Mouse (Mus musculus) liver, postnatal 0 days (tissue): ENCODE data around the gene Tshb. TPM values are rescaled to one million over a fixed set of nuclear protein-coding genes. Genes with fewer than 3 reads are reported as not detected.

Experiments used
- ATAC-seq: fragments of 200-750 bp; cut with Nextera tagmentation; 2 replicates; pipeline ENCODE4 v1.8.0; 2017; ENCODE audit warnings: mild to moderate bottlenecking, moderate library complexity
- DNase-seq: peaks from one replicate; pipeline ENCODE4 v3.0.0-alpha.2; 2016
- H3K27ac ChIP-seq: fragments of 300-500 bp; sonication (generic); 2 replicates; pipeline ENCODE4 v1.5.1; 2014; ENCODE audit warnings: antibody characterized with exemption, moderate library complexity, mild to moderate bottlenecking, low read depth
- H3K27me3 ChIP-seq: fragments of 300-500 bp; sonication (generic); 2 replicates; pipeline ENCODE4 v1.6.1; 2014; ENCODE audit warnings: low read length, control low read depth, mixed read lengths; ENCODE audit not compliant: insufficient read depth
- H3K36me3 ChIP-seq: fragments of 300-500 bp; sonication (generic); replicated peaks from 2 replicates; pipeline ENCODE4 v1.6.1; 2014; ENCODE audit warnings: mild to moderate bottlenecking, control low read depth, low read length, moderate library complexity, mixed read lengths; ENCODE audit not compliant: insufficient read depth
- H3K4me1 ChIP-seq: fragments of 300-500 bp; sonication (generic); 2 replicates; pipeline ENCODE4 v1.6.1; 2014; ENCODE audit warnings: antibody characterized with exemption, mild to moderate bottlenecking, control low read depth; ENCODE audit not compliant: insufficient read depth
- H3K4me2 ChIP-seq: fragments of 300-500 bp; sonication (generic); 2 replicates; pipeline ENCODE4 v1.6.1; 2014; ENCODE audit warnings: low read depth, mild to moderate bottlenecking, low read length, moderate library complexity, mixed read lengths
- H3K4me3 ChIP-seq: fragments of 300-500 bp; sonication (generic); 2 replicates; pipeline ENCODE4 v1.5.1; 2014; ENCODE audit warnings: low read depth, low read length
- H3K9ac ChIP-seq: fragments of 300-500 bp; sonication (generic); replicated peaks from 2 replicates; pipeline ENCODE4 v1.6.1; 2014; ENCODE audit warnings: mild to moderate bottlenecking, moderate library complexity
- H3K9me3 ChIP-seq: fragments of 300-500 bp; sonication (generic); 2 replicates; pipeline ENCODE4 v1.6.1; 2016; ENCODE audit warnings: mild to moderate bottlenecking, control low read depth, low read length, mixed read lengths
- CTCF ChIP-seq: sonication (generic); IDR thresholded peaks from 2 replicates; pipeline ENCODE4 v1.5.1; 2016; ENCODE audit warnings: antibody characterized with exemption, low read depth
- EP300 ChIP-seq: IDR thresholded peaks from 2 replicates; pipeline ENCODE4 v1.6.1; 2016; ENCODE audit warnings: antibody characterized with exemption, low read depth, mild to moderate bottlenecking
- WGBS: fragments of 180-500 bp; shearing (Covaris S2); extraction: QIAGEN DNeasy Blood & Tissue Kit; methylation state at CpG from one replicate; pipeline ENCODE4 v1.1.7; 2014; ENCODE audit not compliant: insufficient replicate concordance; 5-methylcytosine and 5-hydroxymethylcytosine counted together
- polyA plus RNA-seq: library from polyadenylated mRNA; unstranded; fragments of >200 nt; fragmentation: Nextera tagmentation; extraction: Ambion mirVana; gene quantifications from 2 replicates; pipeline ENCODE4 v1.2.1, GENCODE M21; 2015

Gene Tshb
- polyA plus RNA-seq, 1 experiment from 2014 or later = not detected

DNA sequence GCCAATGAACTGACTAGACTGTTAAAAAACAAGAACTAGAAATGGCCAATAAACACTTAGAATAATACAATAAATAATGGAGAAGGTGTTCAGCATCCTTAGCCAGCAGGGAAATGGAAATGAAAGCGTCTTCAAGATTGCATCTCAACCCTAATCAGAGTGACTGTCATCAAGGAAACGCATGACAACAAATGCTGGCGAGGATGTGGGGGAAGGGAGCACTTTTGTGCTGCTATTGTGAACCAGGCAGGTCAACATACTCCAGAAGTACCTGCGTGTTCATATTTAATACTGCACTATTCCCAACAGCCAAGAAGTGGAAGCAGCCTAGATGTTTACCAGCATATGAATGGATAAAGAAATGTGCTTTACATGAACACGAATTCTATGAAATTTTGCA lies 53.1 kb downstream of the Tshb start:
- DNase-seq = no peak
- no peaks in the 10 kb centered on the region for H3K9me3 ChIP-seq
- no peak overlapping the region for H3K4me2 ChIP-seq
- no peak overlapping the region for H3K27ac ChIP-seq
- no peak overlapping the region for H3K9ac ChIP-seq
- no peak overlapping the region for H3K4me3 ChIP-seq
- TF ChIP-seq CTCF (no peak), EP300 (no peak)
- peaks cover 14% of the 10 kb centered on the region for H3K4me1 ChIP-seq
- H3K27me3 ChIP-seq = peaks cover under 1% of the 10 kb centered on the region; the same call in 1 of the 2 replicates
- no peaks in the 10 kb centered on the region for H3K36me3 ChIP-seq
- ATAC-seq = no peak
- 51% methylated on average over 5 of the region's 5 CpGs for WGBS

Other genes starting within 250 kb of the Tshb start
- 1.9 and 2.1 TPM in 2 replicates for gene Tspan2, start 48.2 kb downstream of the Tshb start, polyA plus RNA-seq
- gene Sycp1, start 153.4 kb upstream of the Tshb start, polyA plus RNA-seq = not detected in 2 replicates
- gene Nr1h5, start 181.4 kb upstream of the Tshb start, polyA plus RNA-seq = 2.1 and 2.2 TPM in 2 replicates
- gene Sike1, start 213.0 kb upstream of the Tshb start, polyA plus RNA-seq = 15.8 and 18.4 TPM in 2 replicates
- gene Csde1, start 237.7 kb upstream of the Tshb start, polyA plus RNA-seq = 75.0 and 85.1 TPM in 2 replicates